Mouse (Mus musculus): Measurements from ENCODE around the gene Farsa. TPM values are rescaled to one million over a fixed set of nuclear protein-coding genes. Genes with fewer than 3 reads are reported as not detected.
A peak's percentile ranks its signal among the peaks of the same experiment; 100 is the strongest.
"Not testable (repeated sequence)": the region's sequence is repeated elsewhere in the genome, so short reads cannot be mapped to it uniquely, and the experiment has no call there.

Farsa gene
- polyA plus RNA-seq, 1 experiment from 2014 or later: 98.9 TPM

- Histone ChIP-seq H3K9ac (no peak within 1 kb of the TSS), H3K4me2 (replicated peaks) (peak within 1 kb of the TSS; percentile 47), H3K27ac (no peak within 1 kb of the TSS), H3K4me3 (0 out of 2 replicates have a peak within 1 kb of the TSS, but pooled peaks have one; percentile 4), H3K4me1 (peaks cover 10% of the 10 kb centered on the region), H3K36me3 (no peaks in the 10 kb centered on the region), H3K27me3 (peaks cover 14% of the 10 kb centered on the region), H3K9me3 (replicated peaks) (no peaks in the 10 kb centered on the region)
- 0 out of 2 replicates have a peak, but pooled peaks have one; percentile 16 for ATAC-seq (ENCODE audit: low FRiP score)
- 22% methylated on average over 3 of the region's 3 CpGs for WGBS
These were observed 34.1 kb upstream of the Farsa start, which contains the start of gene Dand5 for GRCm38 (mm10) chr8:84822723-84823122. Dand5 (minus strand) TSS chr8:84822823.

- Histone ChIP-seq H3K4me1 (peaks cover 10% of the 10 kb centered on the region), H3K4me3 (0 out of 2 replicates have a peak overlapping the region, but pooled peaks have one; percentile 4), H3K9ac (no peak overlapping the region), H3K36me3 (no peaks in the 10 kb centered on the region), H3K9me3 (replicated peaks) (no peaks in the 10 kb centered on the region), H3K27ac (no peak overlapping the region), H3K27me3 (peaks cover 14% of the 10 kb centered on the region), H3K4me2 (replicated peaks) (peak overlapping the region; percentile 47)
- 2% methylated on average over 18 of the region's 18 CpGs for WGBS
- peak; percentile 82 for ATAC-seq (ENCODE audit: low FRiP score)
These were observed 33.1 kb upstream of the Farsa start for GRCm38 (mm10) chr8:84823653-84824052.

- Histone ChIP-seq H3K27me3 (peaks cover 14% of the 10 kb centered on the region), H3K9ac (no peak overlapping the region), H3K27ac (no peak overlapping the region), H3K4me3 (no peak overlapping the region), H3K4me2 (replicated peaks) (no peak overlapping the region), H3K4me1 (peaks cover 10% of the 10 kb centered on the region), H3K9me3 (replicated peaks) (no peaks in the 10 kb centered on the region), H3K36me3 (no peaks in the 10 kb centered on the region)
- ATAC-seq (ENCODE audit: low FRiP score): no peak
- WGBS: 69% methylated on average over 4 of the region's 4 CpGs
These were observed 31.2 kb upstream of the Farsa start for GRCm38 (mm10) chr8:84825636-84826035.

- not testable (repeated sequence) for ATAC-seq (ENCODE audit: low FRiP score); H3K4me3 ChIP-seq; H3K9ac ChIP-seq; H3K9me3 ChIP-seq (replicated peaks); H3K27ac ChIP-seq; H3K4me2 ChIP-seq (replicated peaks); H3K27me3 ChIP-seq; H3K36me3 ChIP-seq
- 83% methylated on average over 2 of the region's 2 CpGs for WGBS
- H3K4me1 ChIP-seq: peaks cover 10% of the 10 kb centered on the region
These were observed 30.3 kb upstream of the Farsa start for GRCm38 (mm10) chr8:84826518-84826917.

GRCm38 (mm10) chr8:84831490-84831889 is 25.3 kb upstream of the Farsa start, which contains the start of gene Gadd45gip1:
Gadd45gip1 (plus strand) TSS chr8:84831522.
- 75% methylated on average over 11 of the region's 11 CpGs for WGBS
- Histone ChIP-seq H3K4me1 (peaks cover 18% of the 10 kb centered on the region), H3K9me3 (replicated peaks) (no peaks in the 10 kb centered on the region), H3K4me3 (peak within 1 kb of the TSS; percentile 85), H3K4me2 (replicated peaks) (peak within 1 kb of the TSS; percentile 66), H3K36me3 (peaks cover 27% of the 10 kb centered on the region), H3K27me3 (no peaks in the 10 kb centered on the region), H3K27ac (peak within 1 kb of the TSS; percentile 95), H3K9ac (peak within 1 kb of the TSS; percentile 96)
- ATAC-seq (ENCODE audit: low FRiP score): no peak

- H3K4me1 ChIP-seq: peaks cover 24% of the 10 kb centered on the region
- ATAC-seq (ENCODE audit: low FRiP score): peak; percentile 70
- peak overlapping the region; percentile 95 for H3K27ac ChIP-seq
- H3K36me3 ChIP-seq: peaks cover 33% of the 10 kb centered on the region
- H3K9ac ChIP-seq: peak overlapping the region; percentile 96
- no peaks in the 10 kb centered on the region for H3K9me3 ChIP-seq (replicated peaks)
- H3K4me2 ChIP-seq (replicated peaks): peak overlapping the region; percentile 66
- WGBS: 2% methylated on average over 59 of the region's 59 CpGs
- peak overlapping the region; percentile 85 for H3K4me3 ChIP-seq
- H3K27me3 ChIP-seq: no peaks in the 10 kb centered on the region
These were observed 24.6 kb upstream of the Farsa start for GRCm38 (mm10) chr8:84832034-84832717.

GRCm38 (mm10) chr8:84832759-84833742 is 23.7 kb upstream of the Farsa start:
- H3K9me3 ChIP-seq (replicated peaks): no peaks in the 10 kb centered on the region
- no peaks in the 10 kb centered on the region for H3K27me3 ChIP-seq
- ATAC-seq (ENCODE audit: low FRiP score): no peak
- H3K9ac ChIP-seq: peak overlapping the region; percentile 96; the same call in 1 of the 2 replicates
- 71% methylated on average over 10 of the region's 10 CpGs for WGBS
- peaks cover 28% of the 10 kb centered on the region for H3K4me1 ChIP-seq
- H3K4me3 ChIP-seq: peak overlapping the region; percentile 85
- H3K4me2 ChIP-seq (replicated peaks): peak overlapping the region; percentile 66
- H3K36me3 ChIP-seq: peaks cover 42% of the 10 kb centered on the region
- H3K27ac ChIP-seq: peak overlapping the region; percentile 95; the same call in 1 of the 2 replicates

- peaks cover 31% of the 10 kb centered on the region for H3K4me1 ChIP-seq
These were observed 22.6 kb upstream of the Farsa start for GRCm38 (mm10) chr8:84834002-84834865.

GRCm38 (mm10) chr8:84834866-84835855 is 21.6 kb upstream of the Farsa start:
- WGBS: 82% methylated on average over 10 of the region's 10 CpGs
- H3K9ac ChIP-seq: no peak overlapping the region
- no peaks in the 10 kb centered on the region for H3K9me3 ChIP-seq (replicated peaks)
- peaks cover 53% of the 10 kb centered on the region for H3K36me3 ChIP-seq
- no peak overlapping the region for H3K4me3 ChIP-seq
- peaks cover 37% of the 10 kb centered on the region for H3K4me1 ChIP-seq
- 0 out of 2 replicates have a peak, but pooled peaks have one; percentile 17 for ATAC-seq (ENCODE audit: low FRiP score)
- no peak overlapping the region for H3K4me2 ChIP-seq (replicated peaks)
- H3K27me3 ChIP-seq: no peaks in the 10 kb centered on the region
- peak overlapping the region; percentile 14 for H3K27ac ChIP-seq

More at GRCm38 (mm10) chr8:84834002-84834865, 22.6 kb upstream of the Farsa start:
- Histone ChIP-seq H3K27ac (peak overlapping the region; percentile 14), H3K4me2 (replicated peaks) (no peak overlapping the region), H3K9me3 (replicated peaks) (no peaks in the 10 kb centered on the region), H3K4me3 (no peak overlapping the region), H3K9ac (no peak overlapping the region), H3K36me3 (peaks cover 52% of the 10 kb centered on the region), H3K27me3 (no peaks in the 10 kb centered on the region)
- 90% methylated on average over 19 of the region's 19 CpGs for WGBS
- no peak for ATAC-seq (ENCODE audit: low FRiP score)

- 58% methylated on average over 8 of the region's 8 CpGs for WGBS
- Histone ChIP-seq H3K4me1 (peaks cover 37% of the 10 kb centered on the region), H3K4me2 (replicated peaks) (0 out of 2 replicates have a peak overlapping the region, but pooled peaks have one; percentile 5), H3K27me3 (no peaks in the 10 kb centered on the region), H3K9me3 (replicated peaks) (no peaks in the 10 kb centered on the region), H3K36me3 (peaks cover 64% of the 10 kb centered on the region), H3K4me3 (no peak overlapping the region), H3K9ac (no peak overlapping the region), H3K27ac (peak overlapping the region; percentile 42)
- ATAC-seq (ENCODE audit: low FRiP score): no peak
These were observed 19.5 kb upstream of the Farsa start for GRCm38 (mm10) chr8:84837149-84837911.

Measured in hindbrain, embryonic 12.5 days (tissue).